Mouse (Mus musculus) ES-E14 (cell line): Measurements from ENCODE around the gene B3galt2. TPM values are rescaled to one million over a fixed set of nuclear protein-coding genes. Genes with fewer than 3 reads are reported as not detected.

ENCODE experiments used
- DNase-seq: peaks from one replicate; pipeline ENCODE4 v3.0.0-alpha.2; 2013; ENCODE audit warnings: low read depth, low spot score
- H3K27ac ChIP-seq: 2 replicates; pipeline ENCODE4 v1.5.1; 2012; ENCODE audit warnings: low read depth, mild to moderate bottlenecking, low read length, moderate library complexity, mixed read lengths; ENCODE audit not compliant: poor library complexity, insufficient read depth, severe bottlenecking
- H3K36me3 ChIP-seq: 2 replicates; pipeline ENCODE4 v1.6.1; 2012; ENCODE audit warnings: mild to moderate bottlenecking, low read length, moderate library complexity, mixed read lengths; ENCODE audit not compliant: control insufficient read depth, poor library complexity, insufficient read depth, severe bottlenecking
- H3K4me1 ChIP-seq, 2 experiments: fragments of 150-350 bp in 1 of 2; sonication (generic) in 1 of 2; 2 replicates each; pipeline ENCODE4 v1.6.1; 2012; ENCODE audit warnings: low read length in 2 of 2, mild to moderate bottlenecking in 1 of 2, mixed read lengths in 1 of 2; ENCODE audit not compliant: control insufficient read depth in 2 of 2, insufficient read depth in 2 of 2, poor library complexity in 1 of 2
- H3K4me3 ChIP-seq, 2 experiments: fragments of 150-350 bp in 1 of 2; sonication (generic) in 1 of 2; 2 replicates each; pipeline ENCODE4 v1.5.1; 2012; ENCODE audit warnings: low read length in 2 of 2, low read depth in 1 of 2, mild to moderate bottlenecking in 1 of 2, mixed read lengths in 1 of 2; ENCODE audit not compliant: insufficient read depth in 1 of 2, poor library complexity in 1 of 2, severe bottlenecking in 1 of 2
- H3K9ac ChIP-seq: 2 replicates; pipeline ENCODE4 v1.6.1; 2012; ENCODE audit warnings: low read depth, mild to moderate bottlenecking, low read length, mixed read lengths; ENCODE audit not compliant: poor library complexity, insufficient read depth, severe bottlenecking
- H3K9me3 ChIP-seq: fragments of 150-350 bp; sonication (generic); 2 replicates; pipeline ENCODE4 v1.6.1; 2012; ENCODE audit warnings: low read depth, mild to moderate bottlenecking, low read length; ENCODE audit not compliant: control insufficient read depth, insufficient read depth
- CHD2 ChIP-seq: IDR thresholded peaks from 2 replicates; pipeline ENCODE4 v1.6.1; 2014; ENCODE audit warnings: mild to moderate bottlenecking, low read depth, low read length, inconsistent platforms
- HCFC1 ChIP-seq: IDR thresholded peaks from 2 replicates; pipeline ENCODE4 v1.6.1; 2012; ENCODE audit warnings: low read length, inconsistent platforms, borderline replicate concordance; ENCODE audit not compliant: insufficient read depth
- MAFK ChIP-seq: IDR thresholded peaks from 2 replicates; pipeline ENCODE4 v1.6.1; 2014; ENCODE audit warnings: mild to moderate bottlenecking, low read depth, low read length, inconsistent platforms; ENCODE audit not compliant: insufficient read depth
- ZC3H11A ChIP-seq: IDR thresholded peaks from 2 replicates; pipeline ENCODE4 v1.6.1; 2012; ENCODE audit warnings: low read depth, mild to moderate bottlenecking, inconsistent platforms, low read length, borderline replicate concordance
- ZNF384 ChIP-seq: IDR thresholded peaks from 2 replicates; pipeline ENCODE4 v1.6.1; 2012; ENCODE audit warnings: low read depth, low read length, inconsistent platforms
- in situ Hi-C, 2 experiments: fragments of 600-800 bp; cut with MboI; formaldehyde crosslinking; loops; one replicate each; pipeline ENCODE4 v1.15.1; 2025; ENCODE audit warnings: low sequenced_read_pairs in 2 of 2, inconsistent platforms in 1 of 2; ENCODE audit not compliant: unreplicated experiment in 2 of 2
- total RNA-seq: library from RNA; depleted of rRNA; stranded (reverse); fragments of 300-350 nt; gene quantifications from 2 replicates; pipeline ENCODE4 v1.2.3, GENCODE M21; 2012; rRNA removed

B3galt2 gene
- total RNA-seq, 1 experiment = 0.22 TPM

DNA sequence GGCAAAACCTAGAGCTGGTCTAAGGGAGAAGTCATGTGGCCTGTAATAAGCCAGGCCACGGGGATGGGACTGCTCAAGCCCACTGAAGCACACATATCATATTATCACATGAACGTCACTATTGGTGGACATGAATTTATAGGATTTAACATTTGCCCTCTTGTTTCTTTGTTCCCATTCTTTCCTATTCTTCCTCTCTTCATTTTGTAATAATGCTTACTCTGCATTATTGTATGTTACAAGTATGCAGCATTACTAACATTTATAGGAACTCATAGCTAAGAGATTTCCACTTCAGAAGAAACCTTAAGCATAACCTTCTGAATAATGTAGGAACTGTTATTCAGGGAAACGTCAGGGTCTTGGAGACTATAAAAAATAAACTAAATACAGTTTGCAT is 44.4 kb downstream of the B3galt2 start:
- no peak overlapping the region for H3K4me3 ChIP-seq
- TF ChIP-seq ZC3H11A (no peak), MAFK (peak; percentile 67)
- H3K9ac ChIP-seq = no peak overlapping the region
- H3K9me3 ChIP-seq = no peaks in the 10 kb centered on the region
- no peaks in the 10 kb centered on the region for H3K4me1 ChIP-seq
- H3K36me3 ChIP-seq = peaks cover 10% of the 10 kb centered on the region
- H3K27ac ChIP-seq = no peak overlapping the region
- in situ Hi-C loops = no loop called here
- DNase-seq = no peak

DNA sequence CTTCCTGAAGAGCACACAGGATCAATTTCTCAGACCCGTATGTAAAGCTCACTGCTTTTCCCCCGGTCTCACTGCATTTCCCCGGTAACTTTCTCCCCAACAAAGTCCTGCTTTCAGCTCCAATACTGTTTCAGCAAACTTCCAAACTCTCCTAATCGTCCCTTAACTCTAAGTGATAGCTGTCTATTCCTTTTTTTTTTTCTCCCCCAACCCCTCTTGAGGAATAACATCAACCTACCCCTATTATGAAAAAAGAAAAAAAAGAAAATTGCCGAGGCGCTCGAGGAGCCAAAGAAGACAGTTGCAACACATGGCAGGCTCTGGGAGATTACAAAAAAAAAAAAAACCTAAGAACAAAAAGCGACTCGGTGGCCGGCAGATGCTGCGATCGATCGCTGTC is 61.3 kb downstream of the B3galt2 start:
- H3K4me1 ChIP-seq = no peaks in the 10 kb centered on the region
- H3K27ac ChIP-seq = peak overlapping the region; percentile 75; the same call in 1 of the 2 replicates
- in situ Hi-C loops = no loop called here
- H3K36me3 ChIP-seq = peaks cover 2% of the 10 kb centered on the region
- no peak for DNase-seq
- peak overlapping the region; percentile 91 to 100 for H3K4me3 ChIP-seq
- no peaks in the 10 kb centered on the region for H3K9me3 ChIP-seq
- TF ChIP-seq MAFK (no peak), HCFC1 (no peak)
- peak overlapping the region; percentile 93 for H3K9ac ChIP-seq

DNA sequence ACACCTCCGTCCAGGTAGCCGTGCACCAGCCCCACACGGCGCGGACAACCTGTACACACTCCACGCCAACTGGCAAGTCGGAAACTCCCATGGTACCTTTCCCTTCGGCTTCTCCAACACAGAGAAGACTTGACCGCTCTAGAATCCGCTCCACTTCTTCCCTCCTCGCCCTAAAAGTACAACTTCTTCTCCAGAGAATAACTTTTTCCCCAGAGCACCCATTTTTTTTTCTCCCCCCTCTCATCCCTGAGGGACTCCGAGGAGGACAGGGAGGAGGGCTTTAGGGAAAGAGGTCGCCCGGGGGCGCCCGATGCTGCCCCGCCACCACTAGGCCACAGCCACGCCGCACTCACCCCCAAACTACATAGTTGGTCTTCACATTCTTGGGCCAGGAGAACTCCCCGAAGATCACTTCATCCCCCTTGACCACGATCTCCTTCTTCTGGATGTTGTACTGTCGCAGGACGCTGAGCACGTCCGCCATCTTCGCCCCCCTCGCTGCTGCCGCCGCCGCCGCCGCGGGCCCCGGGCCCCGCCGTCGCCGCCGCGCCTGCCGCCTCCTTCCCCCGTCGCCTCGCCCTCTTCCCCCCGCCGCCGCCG is 61.8 kb downstream of the B3galt2 start:
- Histone ChIP-seq H3K9me3 (no peaks in the 10 kb centered on the region), H3K4me1 (no peaks in the 10 kb centered on the region), H3K36me3 (peaks cover 2% of the 10 kb centered on the region), H3K9ac (peak overlapping the region; percentile 93), H3K27ac (peak overlapping the region; percentile 75), H3K4me3 (peak overlapping the region; percentile 91 to 100)
- no peak for TF ChIP-seq HCFC1
- TF ChIP-seq MAFK = no peak
- no peak for TF ChIP-seq ZNF384
- TF ChIP-seq ZC3H11A = no peak
- no peak for TF ChIP-seq CHD2
- peak; percentile 24 for DNase-seq
- in situ Hi-C loops = no loop called here

GRCm38 (mm10) chr1:143702741-143703262 is 62.3 kb downstream of the B3galt2 start, which contains the start of gene Cdc73:
TSS of gene Cdc73 (minus strand) at chr1:143702893.
- Histone ChIP-seq H3K4me3 (peak within 1 kb of the TSS; percentile 91 to 100), H3K4me1 (no peaks in the 10 kb centered on the region), H3K9ac (peak within 1 kb of the TSS; percentile 93), H3K36me3 (peaks cover 2% of the 10 kb centered on the region), H3K27ac (peak within 1 kb of the TSS; percentile 75), H3K9me3 (no peaks in the 10 kb centered on the region)
- in situ Hi-C loops = no loop called here
- TF ChIP-seq ZNF384 (no peak), CHD2 (no peak), HCFC1 (peak; percentile 62; the same call in 1 of the 2 replicates), ZC3H11A (0 out of 2 replicates have a peak, but pooled peaks have one; percentile 10)
- peak; percentile 68 for DNase-seq

Other genes with a start within 250 kb of the B3galt2 start
- 25.9 and 38.5 TPM in 2 replicates for gene Cdc73, start 62.2 kb downstream of the B3galt2 start, total RNA-seq
- 35.6 and 36.7 TPM in 2 replicates for gene Glrx2, start 75.7 kb downstream of the B3galt2 start, total RNA-seq
- 16.8 TPM in 2 replicates for gene Trove2, start 136.4 kb downstream of the B3galt2 start, total RNA-seq
- gene Uchl5, start 136.6 kb downstream of the B3galt2 start, total RNA-seq = 41.7 and 58.5 TPM in 2 replicates